Mouse (Mus musculus) kidney, adult 18-20 months (tissue): ENCODE data around the gene Prrg4.
"Not testable (repeated sequence)": the region's sequence is repeated elsewhere in the genome, so short reads cannot be mapped to it uniquely, and the experiment has no call there.

ENCODE experiments used
- DNase-seq: peaks from one replicate; pipeline ENCODE4 v3.0.0; 2021

Gene Prrg4

DNA sequence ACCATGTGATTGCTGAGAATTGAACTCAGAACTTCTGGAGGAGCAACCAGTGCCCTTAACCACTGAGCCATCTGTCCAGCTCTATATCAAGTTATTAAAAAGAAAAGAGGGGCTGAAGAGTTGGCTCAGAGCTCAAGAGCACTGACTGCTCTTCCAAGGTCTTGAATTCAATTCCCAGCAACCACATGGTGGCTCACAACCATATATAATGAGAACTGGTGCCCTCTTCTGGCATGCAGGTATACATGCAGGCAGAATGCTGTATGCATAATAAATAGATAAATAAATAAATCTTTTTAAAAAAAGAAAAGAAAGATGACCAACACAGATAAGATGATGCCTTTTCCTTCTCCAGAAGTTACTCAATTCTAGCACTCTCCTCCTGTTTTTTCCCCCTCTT is 8.7 kb downstream of the Prrg4 start:
- DNase-seq = no peak

- no peak for DNase-seq
These were observed 17.2 kb downstream of the Prrg4 start for GRCm38 (mm10) chr2:104832486-104832885.

- DNase-seq = no peak
These were observed 23.5 kb downstream of the Prrg4 start for GRCm38 (mm10) chr2:104826191-104826590.

DNA sequence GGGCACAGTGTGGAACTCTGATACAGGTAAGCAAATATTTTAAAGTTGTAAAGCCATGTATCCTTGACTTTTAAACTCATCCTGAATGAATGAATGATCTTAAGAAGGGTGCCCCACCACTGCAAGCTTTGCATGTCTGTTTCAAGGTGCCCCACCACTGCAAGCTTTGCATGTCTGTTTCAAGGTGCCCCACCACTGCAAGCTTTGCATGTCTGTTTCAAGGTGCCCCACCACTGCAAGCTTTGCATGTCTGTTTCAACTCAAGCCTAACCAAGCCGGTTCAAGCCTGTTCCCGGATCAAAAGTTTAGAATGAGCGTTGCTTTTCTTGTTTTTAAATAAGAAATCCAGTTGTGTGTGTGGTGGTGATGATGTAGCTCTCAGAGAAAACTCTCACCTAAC is 30.9 kb downstream of the Prrg4 start:
- DNase-seq = not testable (repeated sequence)

GRCm38 (mm10) chr2:104817555-104818330 is 31.9 kb downstream of the Prrg4 start:
- DNase-seq = peak; percentile 6

- peak; percentile 92 for DNase-seq
These were observed 32.7 kb downstream of the Prrg4 start for GRCm38 (mm10) chr2:104816866-104817439.

DNA sequence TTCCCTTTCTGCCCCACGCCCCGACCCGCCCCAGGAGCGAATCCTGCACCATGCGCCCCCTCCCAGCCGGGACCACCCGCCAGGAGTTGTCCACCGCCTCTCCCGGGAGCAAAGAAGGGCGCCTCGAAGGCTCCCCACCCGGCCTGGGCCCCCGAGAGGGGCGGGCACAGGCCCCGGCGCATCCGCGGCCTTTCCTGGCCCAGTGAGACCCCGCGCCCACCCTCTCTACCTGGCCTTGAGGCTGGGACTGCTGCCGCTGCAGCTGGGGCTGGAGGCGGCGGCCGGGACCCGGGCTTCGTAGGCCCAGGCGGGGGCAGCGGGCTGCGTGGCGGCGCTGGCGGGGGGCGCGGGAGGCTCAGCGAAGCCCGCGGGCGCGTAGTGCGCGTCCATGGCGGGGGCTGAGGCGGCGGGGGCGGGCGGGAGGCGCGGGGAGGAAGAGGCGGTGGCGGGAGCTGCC is 33.3 kb downstream of the Prrg4 start, which contains the start of gene Qser1:
Gene Qser1 (minus strand): TSS at position 390 of the 457 bp plus-strand sequence.
- DNase-seq = no peak

DNA sequence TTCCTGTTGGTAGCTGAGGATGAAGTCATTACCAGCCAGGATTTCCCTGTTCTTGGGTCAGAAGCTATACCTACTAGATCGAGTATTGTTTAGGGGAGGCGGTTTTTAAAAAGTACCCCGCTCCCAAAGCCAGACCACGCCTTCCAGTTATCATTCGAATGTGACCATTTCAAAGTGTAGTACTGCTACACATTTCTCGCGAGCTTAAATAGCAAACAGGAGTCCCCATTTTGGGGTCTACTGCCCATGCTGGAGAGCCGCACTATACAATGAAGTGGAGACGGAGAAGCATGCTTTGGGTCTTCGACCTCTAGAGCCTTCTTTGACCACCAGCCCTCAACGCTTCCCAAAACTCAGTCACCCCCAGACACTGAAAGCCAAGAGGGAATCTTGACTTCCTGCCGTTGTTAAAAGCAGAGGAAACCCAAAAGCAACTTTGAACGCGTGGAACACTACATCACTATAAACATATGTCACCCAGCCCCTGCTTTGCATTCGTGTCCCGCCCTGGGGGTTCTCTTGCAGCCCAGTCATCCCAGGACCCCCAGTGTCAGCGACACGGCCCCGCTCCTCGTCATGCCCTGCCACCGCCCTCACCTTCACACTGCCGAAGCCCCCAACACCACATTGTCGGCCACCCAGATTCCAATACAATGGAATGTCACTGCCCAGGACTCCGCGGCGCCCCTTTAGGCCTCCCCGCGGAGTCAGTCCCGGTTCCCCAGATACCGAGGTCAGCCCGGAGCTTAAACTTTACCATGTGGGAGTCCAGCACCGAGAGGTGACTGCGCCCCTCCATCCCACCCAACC is 33.9 kb downstream of the Prrg4 start:
- DNase-seq = peak; percentile 47

DNA sequence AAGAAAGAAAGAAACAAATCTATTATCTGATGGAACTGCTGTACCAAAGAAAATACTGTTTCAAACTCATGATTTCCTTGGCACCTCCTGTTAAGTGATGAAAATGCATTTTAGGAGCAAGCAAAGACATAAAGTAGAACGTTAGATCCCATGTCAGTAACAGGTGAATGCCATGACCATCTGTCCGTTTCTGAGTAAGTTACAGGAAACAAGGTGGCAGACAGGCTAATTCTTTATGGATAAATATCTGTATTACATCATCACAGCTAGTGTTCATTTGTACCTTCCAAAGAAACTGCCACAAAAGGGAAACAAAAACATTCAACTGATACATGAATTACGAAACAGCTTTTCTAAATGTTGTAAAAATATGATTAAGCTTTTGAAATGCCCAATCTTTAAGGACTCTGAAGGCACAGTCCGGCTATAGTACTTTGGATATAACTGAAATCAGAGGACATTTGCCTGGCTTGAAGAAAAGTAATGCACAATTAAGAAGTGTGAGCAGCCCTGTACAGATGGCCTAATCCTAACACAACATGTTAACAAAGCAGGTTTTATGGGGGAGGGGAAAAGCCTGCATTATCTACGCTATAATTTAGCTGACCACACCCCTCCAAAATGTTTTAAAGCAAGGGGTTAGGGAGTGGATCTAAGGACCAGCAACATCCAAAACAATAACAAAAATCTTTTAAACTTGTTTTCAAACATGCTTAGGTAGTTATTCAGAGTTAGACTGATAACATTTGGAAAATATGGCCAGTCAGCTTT is 35.3 kb downstream of the Prrg4 start:
- DNase-seq = no peak

GRCm38 (mm10) chr2:104805435-104805834 is 44.2 kb downstream of the Prrg4 start:
- no peak for DNase-seq
